In genomic region chr1:124652251-124652861, GRCm38 (mm10) we compare ENCODE assay signal across 15 mouse cellular contexts.
DNase-seq lines count a peak whose midpoint lies in the region; ATAC-seq and TF ChIP-seq lines count a peak whose summit lies in the region.
"Had no signal": no experiment of that assay in that cellular context is flagged by ENCODE, and none has a peak within 500 bp of the region (broad histone marks: within the 10 kb centered on the region; RNA-seq: fewer than 3 reads in every experiment).

No protein-coding gene starts in this region.

- TF ChIP-seq POLR2A in kidney, adult 2 months (IDR thresholded peaks at IDR 0.05; ENCODE audit: low read depth, low read length): no peak

- H3K27ac ChIP-seq in midbrain, embryonic 11.5 days (ENCODE audit: low read depth, low read length): no peak overlapping the region
- no peak overlapping the region for H3K27ac ChIP-seq in midbrain, embryonic 10.5 days (replicated peaks)
- no peak overlapping the region for H3K27ac ChIP-seq in midbrain, embryonic 14.5 days (replicated peaks; ENCODE audit: low read depth, low read length)
- no peak overlapping the region for H3K27ac ChIP-seq in kidney, adult 2 months (ENCODE audit: insufficient read depth, low read depth, low read length)
- H3K27ac ChIP-seq: heart, embryonic 13.5 days; liver, embryonic 12.5 days had no signal

- no peaks in the 10 kb centered on the region for H3K36me3 ChIP-seq in midbrain, embryonic 11.5 days (ENCODE audit: control insufficient read depth, insufficient read depth, low read length)
- H3K36me3 ChIP-seq in midbrain, embryonic 10.5 days: no peaks in the 10 kb centered on the region
- H3K36me3 ChIP-seq in midbrain, embryonic 14.5 days (ENCODE audit: control insufficient read depth, insufficient read depth, low read length): no peaks in the 10 kb centered on the region
- H3K36me3 ChIP-seq in kidney, adult 2 months (ENCODE audit: control insufficient read depth, insufficient read depth, low read length): no peaks in the 10 kb centered on the region
- H3K36me3 ChIP-seq: heart, embryonic 13.5 days; liver, embryonic 12.5 days had no signal

- TF ChIP-seq CTCF in kidney, adult 2 months (conservative IDR thresholded peaks at IDR 0.05; ENCODE audit: insufficient read depth, insufficient read length, low read depth, low read length): no peak

- H3K4me2 ChIP-seq in midbrain, embryonic 11.5 days: no peak overlapping the region
- no peak overlapping the region for H3K4me2 ChIP-seq in midbrain, embryonic 14.5 days (ENCODE audit: low read length)
- H3K4me2 ChIP-seq: heart, embryonic 13.5 days; liver, embryonic 12.5 days had no signal

- peak; percentile 57; the same call in 1 of the 2 replicates for ATAC-seq in midbrain, embryonic 11.5 days (ENCODE audit: low FRiP score)
- peak; percentile 48; the same call in 1 of the 2 replicates for ATAC-seq in midbrain, embryonic 14.5 days (ENCODE audit: low FRiP score, low TSS enrichment)
- ATAC-seq: intestine, embryonic 16.5 days; liver, embryonic 12.5 days had no signal

- no peak overlapping the region for H3K9ac ChIP-seq in midbrain, embryonic 11.5 days (ENCODE audit: low read length)
- no peak overlapping the region for H3K9ac ChIP-seq in midbrain, embryonic 14.5 days (replicated peaks; ENCODE audit: low read length)
- H3K9ac ChIP-seq: heart, embryonic 13.5 days; liver, embryonic 12.5 days had no signal

- H3K27me3 ChIP-seq in midbrain, embryonic 11.5 days (ENCODE audit: control insufficient read depth, insufficient read depth, low read length): no peaks in the 10 kb centered on the region
- H3K27me3 ChIP-seq in midbrain, embryonic 10.5 days (ENCODE audit: low read depth, poor library complexity, severe bottlenecking): no peaks in the 10 kb centered on the region
- no peaks in the 10 kb centered on the region for H3K27me3 ChIP-seq in midbrain, embryonic 14.5 days (ENCODE audit: control insufficient read depth, insufficient read depth, low read length)
- no peaks in the 10 kb centered on the region for H3K27me3 ChIP-seq in kidney, adult 2 months (replicated peaks; ENCODE audit: control insufficient read depth, insufficient read depth, low read length)
- H3K27me3 ChIP-seq: heart, embryonic 13.5 days; liver, embryonic 12.5 days had no signal

- H3K4me1 ChIP-seq in midbrain, embryonic 11.5 days (ENCODE audit: control insufficient read depth, insufficient read depth, low read length): no peaks in the 10 kb centered on the region
- H3K4me1 ChIP-seq in midbrain, embryonic 10.5 days: no peaks in the 10 kb centered on the region
- no peaks in the 10 kb centered on the region for H3K4me1 ChIP-seq in midbrain, embryonic 14.5 days (ENCODE audit: control insufficient read depth, insufficient read depth, low read length)
- no peaks in the 10 kb centered on the region for H3K4me1 ChIP-seq in kidney, adult 2 months (ENCODE audit: control insufficient read depth, insufficient read depth, low read length)
- H3K4me1 ChIP-seq: heart, embryonic 13.5 days; liver, embryonic 12.5 days had no signal

- 77% methylated on average over 3 of the region's 3 CpGs for WGBS in midbrain, embryonic 11.5 days
- WGBS in midbrain, embryonic 10.5 days: 89% methylated on average over 3 of the region's 3 CpGs
- WGBS in midbrain, embryonic 14.5 days: 72% methylated on average over 3 of the region's 3 CpGs
- 82% methylated on average over 3 of the region's 3 CpGs for WGBS in kidney, adult 2 months

- peak; percentile 14 for DNase-seq in embryo, embryonic 11 days
- DNase-seq in embryo, embryonic 9.5 days (ENCODE audit: extremely low spot score): no peak
- DNase-seq in midbrain, embryonic 11.5 days (ENCODE audit: low spot score, missing footprints): no peak
- DNase-seq in midbrain, embryonic 10.5 days (ENCODE audit: low spot score): no peak
- DNase-seq in midbrain, embryonic 14.5 days: peak; percentile 80
- DNase-seq in thymus, postnatal 0 days (ENCODE audit: low spot score): no peak
- DNase-seq in kidney, adult 2 months: no peak
- DNase-seq in thymus, postnatal 14 days: no peak
- DNase-seq: adrenal gland, adult 2 months; layer of hippocampus, postnatal 36 days; lung, postnatal 36 days had no signal

- no peak overlapping the region for H3K4me3 ChIP-seq in midbrain, embryonic 11.5 days (ENCODE audit: low read depth, low read length)
- no peak overlapping the region for H3K4me3 ChIP-seq in midbrain, embryonic 10.5 days
- no peak overlapping the region for H3K4me3 ChIP-seq in midbrain, embryonic 14.5 days (replicated peaks; ENCODE audit: low read depth, low read length)
- H3K4me3 ChIP-seq in kidney, adult 2 months (ENCODE audit: insufficient read depth, low read depth, low read length): no peak overlapping the region
- H3K4me3 ChIP-seq: heart, embryonic 13.5 days; liver, embryonic 12.5 days; myocyte had no signal

- no peaks in the 10 kb centered on the region for H3K9me3 ChIP-seq in midbrain, embryonic 11.5 days (ENCODE audit: control insufficient read depth, low read length)
- H3K9me3 ChIP-seq in midbrain, embryonic 10.5 days (replicated peaks): no peaks in the 10 kb centered on the region
- peaks cover 3% of the 10 kb centered on the region; the same call in 1 of the 2 replicates for H3K9me3 ChIP-seq in midbrain, embryonic 14.5 days (ENCODE audit: control insufficient read depth, low read length)
- H3K9me3 ChIP-seq: heart, embryonic 13.5 days; liver, embryonic 12.5 days had no signal

Comparison
In these comparisons a context has a peak if more than half of its experiments do, and no peak if none do; other contexts are left out.
1. DNase-seq: peak in embryo, embryonic 11 days (single experiment) and midbrain, embryonic 14.5 days (single experiment); none in embryo, embryonic 9.5 days (single experiment), midbrain, embryonic 11.5 days (single experiment), midbrain, embryonic 10.5 days (single experiment), thymus, postnatal 0 days (single experiment), kidney, adult 2 months (single experiment) and thymus, postnatal 14 days (single experiment).